Mouse (Mus musculus) megakaryocyte progenitor cell, adult 5-6 weeks (primary cell): ENCODE measurements around the gene Nfib. TPM values are rescaled to one million over a fixed set of nuclear protein-coding genes. Genes with fewer than 3 reads are reported as not detected.

Source experiments
- ATAC-seq: replicated peaks from 2 replicates; pipeline ENCODE4 v1.8.0; 2016; ENCODE audit warnings: mild to moderate bottlenecking, moderate TSS enrichment, inconsistent platforms; ENCODE audit not compliant: poor library complexity
- total RNA-seq, 2 experiments: library from RNA; stranded (forward) in 1 of 2; stranded (reverse) in 1 of 2; fragments of 157-497, 149-512 nt in 1 of 2; fragments of 200-1000 nt in 1 of 2; gene quantifications; 2 replicates each; pipeline versions ENCODE4 v1.2.3 to v1.2.4; 2015 to 2017

Gene Nfib
- total RNA-seq, 2 experiments from 2014 or later: not detected

DNA sequence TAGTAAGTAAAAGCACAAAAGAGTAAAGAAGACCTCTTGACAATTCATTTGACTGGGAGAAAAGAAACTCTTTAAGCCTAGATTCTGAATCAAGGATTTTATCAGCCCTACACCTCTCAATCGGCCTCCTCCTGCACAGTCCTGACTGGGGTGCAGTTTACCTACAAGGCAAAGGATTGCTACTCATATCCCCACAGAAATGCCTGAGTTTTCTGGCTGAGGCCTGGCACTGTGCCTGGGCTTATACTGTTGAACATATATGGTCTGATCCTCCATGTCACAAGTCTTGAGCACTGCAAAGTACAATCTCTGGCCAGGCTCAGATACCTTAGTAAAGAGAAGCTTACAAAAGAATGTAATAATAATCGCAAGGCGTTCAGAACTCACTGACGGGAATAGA, 333.3 kb downstream of the Nfib start:
- no peak for ATAC-seq

DNA sequence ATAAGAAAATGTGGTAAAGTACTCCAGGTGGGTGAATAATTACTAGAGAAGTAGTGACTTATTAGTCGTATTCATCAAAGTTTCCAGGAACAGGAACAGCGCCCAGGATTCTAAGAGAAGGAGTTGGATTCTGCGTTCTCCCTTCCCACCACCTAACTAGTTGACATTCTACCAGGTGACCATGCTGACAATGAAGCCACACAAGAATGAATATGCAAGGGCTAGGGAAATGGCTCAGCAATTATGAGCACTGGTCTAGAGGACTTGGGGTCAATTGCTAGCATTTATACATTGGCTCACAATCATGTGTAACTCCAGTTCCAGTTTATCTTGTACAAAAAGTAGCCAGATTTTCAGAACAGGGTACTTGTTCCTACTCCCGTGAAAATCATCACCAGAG, 334.1 kb downstream of the Nfib start:
- no peak for ATAC-seq

DNA sequence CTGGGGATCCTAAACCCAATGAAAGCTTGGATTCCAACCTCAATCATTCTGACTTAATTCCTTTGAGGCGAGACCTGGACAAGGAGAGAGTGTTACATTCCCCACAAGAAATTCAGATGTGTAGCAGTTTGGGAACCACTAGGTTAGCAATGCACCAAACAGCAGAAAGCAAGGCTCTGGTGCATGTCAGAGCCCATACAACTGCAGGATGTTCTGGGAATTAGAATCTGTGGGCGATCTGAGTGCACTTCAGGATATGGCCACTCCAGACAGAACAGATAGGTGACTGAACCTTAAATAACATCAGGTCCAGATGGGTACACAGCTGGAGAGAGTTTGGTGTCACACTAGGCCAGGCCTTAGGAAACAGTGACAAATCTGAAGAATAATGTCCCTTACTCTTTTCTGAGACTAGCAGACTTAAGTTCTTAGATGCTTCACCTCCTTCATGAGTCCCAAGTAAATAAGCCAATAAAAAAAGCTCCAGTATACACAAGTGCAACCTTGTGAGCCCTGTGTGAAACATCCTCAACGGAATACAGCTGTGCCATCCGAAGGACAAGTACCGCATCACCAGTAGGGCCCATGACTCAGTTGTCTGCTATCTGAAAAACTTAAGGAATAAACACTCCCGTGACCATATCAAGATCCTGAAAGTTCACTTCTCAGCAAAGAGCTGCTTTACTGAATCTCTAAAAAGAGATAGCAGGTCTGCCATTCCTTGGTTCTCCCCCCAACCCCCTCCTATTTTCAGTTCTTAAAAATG, 336.4 kb downstream of the Nfib start:
- ATAC-seq: no peak

DNA sequence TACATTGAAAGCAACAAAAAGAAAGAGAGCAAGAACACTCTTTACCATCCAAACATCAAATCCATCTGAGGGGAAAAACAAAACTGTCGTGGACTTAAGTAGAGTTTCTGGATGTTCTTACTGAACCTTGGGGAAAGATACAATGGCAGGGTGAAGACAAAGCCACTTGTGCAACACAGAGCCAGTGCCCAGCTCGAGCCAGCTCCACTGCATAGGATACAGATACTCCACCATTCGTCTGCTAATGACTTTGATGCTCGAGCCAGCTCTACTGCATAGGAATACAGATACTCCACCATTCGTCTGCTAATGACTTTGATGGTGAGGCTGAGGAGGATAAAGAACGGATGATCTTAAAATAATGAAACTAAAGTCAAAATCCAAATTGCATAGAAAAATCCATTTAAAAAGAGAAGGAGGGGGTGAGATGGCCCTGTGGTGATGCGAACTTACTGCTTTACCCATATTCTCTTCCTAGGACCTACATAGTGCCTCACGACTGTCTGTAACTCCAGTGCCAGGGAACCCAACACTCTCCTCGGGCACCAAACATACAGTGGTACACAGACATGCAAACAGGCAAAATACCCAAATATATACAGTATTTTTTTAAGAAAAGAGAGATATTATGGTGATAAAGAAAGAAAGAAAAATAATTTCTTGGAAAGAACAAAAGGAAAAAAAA, 337.3 kb downstream of the Nfib start:
- ATAC-seq: no peak

GRCm38 (mm10) chr4:82364696-82365385, 340.7 kb downstream of the Nfib start:
- peak; percentile 81 for ATAC-seq

- no peak for ATAC-seq
Measured at GRCm38 (mm10) chr4:82363951-82364350, 341.6 kb downstream of the Nfib start.

DNA sequence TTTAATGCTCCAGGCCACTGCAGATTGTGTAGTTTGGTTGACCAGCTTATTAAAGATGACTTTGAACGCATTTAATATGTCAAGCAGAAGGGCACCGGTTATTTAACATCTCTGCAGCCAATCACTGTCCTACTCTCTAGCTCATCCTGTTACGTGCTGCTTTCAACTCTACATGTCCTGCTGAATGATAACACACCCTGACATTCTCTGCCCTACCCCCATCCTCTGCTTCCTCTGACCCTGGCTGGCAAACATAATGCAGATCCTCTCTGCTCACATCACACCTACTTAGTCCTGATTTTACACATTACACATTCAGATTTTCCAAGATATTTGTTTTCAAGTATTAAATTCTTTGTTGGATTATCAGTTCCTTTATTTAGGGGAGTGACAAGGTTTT, 343.3 kb downstream of the Nfib start:
- ATAC-seq: no peak

DNA sequence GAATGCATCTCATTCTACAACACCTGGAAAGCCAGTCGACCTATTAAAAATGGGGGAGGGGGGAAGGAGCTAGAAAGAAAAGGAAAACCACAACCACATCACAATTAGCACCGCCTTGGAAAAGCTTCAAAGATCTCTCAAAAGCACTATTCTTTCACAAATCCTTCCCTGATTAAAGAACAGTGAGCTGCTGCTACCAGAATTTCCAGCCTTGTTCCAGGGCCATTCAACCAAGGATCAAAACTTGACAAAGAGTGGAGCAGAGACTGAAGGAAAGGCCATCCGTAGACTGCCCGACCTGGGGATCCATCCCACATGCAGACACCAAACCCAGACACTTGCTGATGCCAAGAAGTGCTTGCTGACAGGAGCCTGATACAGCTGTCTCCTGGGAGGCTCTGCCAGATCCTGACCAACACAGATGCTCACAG, 345.5 kb downstream of the Nfib start:
- no peak for ATAC-seq

DNA sequence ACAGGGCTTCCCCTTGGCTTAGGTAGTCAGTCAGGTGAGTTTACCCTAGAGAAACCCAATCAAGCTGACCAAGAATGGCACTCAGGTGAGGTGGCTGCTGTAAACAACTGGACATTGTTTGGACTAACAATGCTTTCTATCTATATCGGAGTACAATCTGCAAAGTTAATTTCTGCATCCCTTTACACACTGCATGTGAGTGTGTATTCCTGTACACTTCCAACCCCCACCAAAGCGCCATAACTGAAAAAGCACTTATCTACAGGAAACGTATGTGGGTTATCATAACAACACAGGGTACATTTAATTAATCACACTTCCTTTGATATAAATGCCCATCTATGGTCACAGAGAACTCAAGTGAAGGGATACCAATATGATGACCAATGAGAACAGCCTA, 346.4 kb downstream of the Nfib start:
- peak; percentile 86 for ATAC-seq

DNA sequence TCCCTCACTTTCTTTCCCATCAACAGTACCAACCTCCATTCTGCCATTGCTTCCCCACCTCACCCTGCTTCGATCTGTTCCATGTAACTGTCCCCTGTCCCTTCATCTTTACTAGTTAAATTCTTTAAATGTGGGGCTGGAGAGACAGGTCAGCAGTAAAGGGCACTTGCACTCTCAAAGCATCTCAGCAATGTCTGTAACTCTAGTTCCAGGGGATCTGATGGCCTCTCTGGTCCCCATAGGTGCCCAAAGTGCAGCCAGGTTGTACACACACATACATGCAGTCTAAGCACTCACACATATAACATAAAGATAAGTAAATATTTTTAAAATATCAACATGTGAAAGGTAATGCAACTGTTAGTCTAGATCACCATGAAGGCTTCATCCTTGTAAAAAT, 356.5 kb downstream of the Nfib start:
- ATAC-seq: no peak

DNA sequence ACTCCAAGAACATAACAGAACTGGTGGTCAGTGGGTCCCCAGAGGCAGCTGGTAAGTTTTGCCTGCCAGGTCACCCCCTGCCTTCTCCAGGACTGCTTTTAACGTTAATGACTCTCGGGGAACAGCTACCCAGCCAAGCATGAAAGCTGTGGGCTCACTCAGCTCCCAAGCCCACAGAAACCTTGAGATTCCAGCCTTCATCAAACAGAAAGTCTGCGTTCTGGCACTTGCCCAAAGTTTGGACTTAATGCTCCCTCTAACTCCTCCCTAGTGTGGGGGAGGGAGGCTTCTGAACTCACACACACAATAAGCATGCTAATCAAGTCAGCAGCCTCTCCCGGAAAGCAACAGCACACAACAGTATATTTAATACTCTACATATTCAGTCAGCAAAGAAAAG, 360.8 kb downstream of the Nfib start:
- ATAC-seq: no peak

DNA sequence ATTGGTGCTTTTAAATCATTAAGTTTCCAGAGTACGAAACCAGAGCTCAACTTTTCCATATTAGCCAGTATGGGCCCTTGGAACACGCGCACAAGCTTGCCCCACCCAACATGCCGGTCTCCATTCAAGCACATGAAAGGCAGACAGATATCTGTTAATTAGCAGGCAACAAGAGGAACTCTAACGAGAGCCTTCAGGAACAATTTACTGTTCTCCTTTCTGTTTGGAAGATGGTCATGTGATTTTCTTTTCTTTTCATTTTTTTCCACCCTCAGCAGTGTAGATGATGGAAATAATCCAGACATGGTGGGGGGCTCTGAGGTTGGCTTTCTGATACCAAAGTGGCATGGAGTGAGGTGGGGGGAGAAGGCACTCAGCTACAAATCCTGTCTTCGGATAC, 361.3 kb downstream of the Nfib start:
- no peak for ATAC-seq

DNA sequence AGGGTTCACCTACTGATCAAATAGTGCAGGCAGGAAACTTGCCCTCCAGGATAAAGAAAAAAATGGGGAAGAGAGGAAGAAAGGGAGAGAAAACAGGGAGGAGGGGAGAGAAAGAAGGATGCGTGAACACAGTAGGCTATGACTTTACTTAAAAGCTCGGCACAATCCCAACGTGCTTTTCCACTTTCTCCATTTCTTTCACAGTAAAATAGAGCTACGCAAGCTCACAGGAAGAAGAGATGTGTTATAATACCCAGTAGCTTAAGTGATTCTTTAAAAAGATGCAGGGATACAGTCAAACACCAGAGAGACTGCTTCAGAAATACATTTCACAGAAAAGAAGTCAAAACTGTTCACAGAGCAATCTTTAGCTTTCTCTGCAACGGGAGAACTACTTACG, 366.6 kb downstream of the Nfib start:
- no peak for ATAC-seq

GRCm38 (mm10) chr4:82338481-82338880, 367.1 kb downstream of the Nfib start:
- ATAC-seq: no peak

- ATAC-seq: no peak
Measured at GRCm38 (mm10) chr4:82336951-82337381, 368.6 kb downstream of the Nfib start.

DNA sequence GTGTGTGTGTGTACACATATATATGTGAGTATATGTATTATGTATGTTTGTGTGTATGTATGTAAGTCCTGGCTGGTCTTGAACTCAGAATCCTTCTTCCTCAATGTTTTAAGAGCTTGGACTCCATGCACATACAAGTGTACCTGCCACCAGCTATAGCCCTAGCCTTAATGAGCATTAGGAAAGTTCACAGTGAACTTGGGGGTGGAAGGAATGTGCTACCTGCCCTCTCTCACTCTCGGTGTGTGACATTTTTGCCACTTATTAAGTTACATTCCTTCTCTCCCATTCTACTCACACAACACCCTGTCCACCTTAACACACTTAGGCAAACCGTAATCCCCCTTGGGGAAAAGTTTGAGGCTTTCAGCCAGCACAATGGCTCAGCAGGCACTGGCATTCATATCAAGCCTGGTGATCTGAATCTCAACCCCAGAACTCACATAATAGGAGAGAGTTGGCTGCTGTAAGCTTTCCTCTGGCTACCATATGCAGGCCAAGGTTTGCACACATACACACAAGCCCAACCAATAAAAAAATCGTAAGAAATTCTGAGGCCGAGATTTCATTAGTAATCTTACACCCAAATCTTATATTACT, 370.2 kb downstream of the Nfib start:
- no peak for ATAC-seq

DNA sequence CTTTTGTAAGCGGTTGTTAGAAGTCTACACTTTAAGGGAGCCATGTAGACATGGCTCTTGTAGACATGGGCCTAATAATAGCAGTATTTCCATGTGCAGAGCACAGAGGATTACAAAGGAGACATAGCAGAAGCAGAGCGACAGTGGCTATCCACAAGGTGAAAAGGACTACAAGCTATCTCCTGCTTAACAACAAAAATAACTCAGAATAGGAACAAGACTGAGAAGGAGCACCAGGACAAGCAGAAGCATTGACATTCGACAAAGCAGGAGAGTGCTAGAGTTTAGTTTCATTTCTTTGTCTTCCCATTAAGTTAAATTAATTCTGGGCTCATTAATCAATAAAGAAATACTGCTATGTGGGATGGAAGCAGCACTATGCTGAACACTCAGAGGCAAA, 372.1 kb downstream of the Nfib start:
- ATAC-seq: no peak

- ATAC-seq: no peak
Measured at GRCm38 (mm10) chr4:82330095-82330494, 375.5 kb downstream of the Nfib start.

DNA sequence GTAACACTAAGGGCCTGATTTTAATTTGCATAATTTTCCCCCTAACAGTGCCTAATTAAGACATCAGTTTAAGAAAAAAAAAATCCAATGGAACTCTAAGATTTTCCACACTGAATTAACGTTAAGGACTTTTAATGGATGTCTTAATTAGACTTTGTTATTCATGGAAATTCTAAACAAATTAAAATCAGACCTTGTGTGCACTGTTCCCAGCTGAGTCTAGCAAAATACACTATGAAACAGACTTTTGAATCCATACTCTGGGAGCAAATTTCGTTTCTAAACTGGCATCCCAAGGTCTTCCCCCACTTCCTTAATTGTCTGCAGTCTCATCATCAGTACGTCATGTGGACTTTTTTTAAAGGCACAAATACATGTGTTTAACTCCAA, 379.4 kb downstream of the Nfib start:
- ATAC-seq: no peak

- no peak for ATAC-seq
Measured at GRCm38 (mm10) chr4:82325409-82326139, 380.0 kb downstream of the Nfib start.

GRCm38 (mm10) chr4:82324977-82325376, 380.6 kb downstream of the Nfib start:
- no peak for ATAC-seq
